Mouse (Mus musculus) urinary bladder, adult 18-20 months (tissue): Measurements from ENCODE around the gene Gpatch8.
A peak's percentile ranks its signal among the peaks of the same experiment; 100 is the strongest.

Experiments used
- DNase-seq, 2 experiments: peaks; one replicate each; pipeline ENCODE4 v3.0.0; 2022; ENCODE audit warnings: low spot score in 2 of 2, mixed read lengths in 2 of 2

Gene Gpatch8

GRCm38 (mm10) chr11:102449043-102450008 is 106.9 kb downstream of the Gpatch8 start:
- no peak for DNase-seq

GRCm38 (mm10) chr11:102448327-102448726 is 107.9 kb downstream of the Gpatch8 start:
- no peak for DNase-seq

- DNase-seq, result peak in 1 of 2 experiments; percentile 65
Measured at GRCm38 (mm10) chr11:102447497-102447896, 108.7 kb downstream of the Gpatch8 start, which contains the start of gene Fam171a2. TSS of gene Fam171a2 (minus strand) at chr11:102447682.

GRCm38 (mm10) chr11:102446581-102447461 is 109.4 kb downstream of the Gpatch8 start:
- no peak for DNase-seq

- DNase-seq, result no peak
Measured at GRCm38 (mm10) chr11:102445891-102446361, 110.3 kb downstream of the Gpatch8 start.

- DNase-seq, result peak in 1 of 2 experiments; percentile 43
Measured at GRCm38 (mm10) chr11:102445264-102445890, 110.8 kb downstream of the Gpatch8 start.

- DNase-seq, result no peak
Measured at GRCm38 (mm10) chr11:102444781-102445180, 111.4 kb downstream of the Gpatch8 start.

GRCm38 (mm10) chr11:102444321-102444720 is 111.9 kb downstream of the Gpatch8 start:
- DNase-seq, result no peak

GRCm38 (mm10) chr11:102443740-102444139 is 112.5 kb downstream of the Gpatch8 start:
- no peak for DNase-seq

- no peak for DNase-seq
Measured at GRCm38 (mm10) chr11:102442089-102442488, 114.1 kb downstream of the Gpatch8 start.

- DNase-seq, result no peak
Measured at GRCm38 (mm10) chr11:102441434-102441833, 114.8 kb downstream of the Gpatch8 start.

- no peak for DNase-seq
Measured at GRCm38 (mm10) chr11:102440255-102440654, 115.9 kb downstream of the Gpatch8 start.

GRCm38 (mm10) chr11:102439093-102440082 is 116.8 kb downstream of the Gpatch8 start:
- no peak for DNase-seq

GRCm38 (mm10) chr11:102438212-102439092 is 117.7 kb downstream of the Gpatch8 start:
- peak in 1 of 2 experiments; percentile 59 for DNase-seq

- DNase-seq, result no peak
Measured at GRCm38 (mm10) chr11:102437120-102438061, 118.8 kb downstream of the Gpatch8 start.

GRCm38 (mm10) chr11:102436471-102436790 is 119.8 kb downstream of the Gpatch8 start:
- DNase-seq, result no peak

- no peak for DNase-seq
Measured at GRCm38 (mm10) chr11:102435754-102436470, 120.3 kb downstream of the Gpatch8 start.
